Mouse (Mus musculus): ENCODE data around the gene Mdm2.

DNA sequence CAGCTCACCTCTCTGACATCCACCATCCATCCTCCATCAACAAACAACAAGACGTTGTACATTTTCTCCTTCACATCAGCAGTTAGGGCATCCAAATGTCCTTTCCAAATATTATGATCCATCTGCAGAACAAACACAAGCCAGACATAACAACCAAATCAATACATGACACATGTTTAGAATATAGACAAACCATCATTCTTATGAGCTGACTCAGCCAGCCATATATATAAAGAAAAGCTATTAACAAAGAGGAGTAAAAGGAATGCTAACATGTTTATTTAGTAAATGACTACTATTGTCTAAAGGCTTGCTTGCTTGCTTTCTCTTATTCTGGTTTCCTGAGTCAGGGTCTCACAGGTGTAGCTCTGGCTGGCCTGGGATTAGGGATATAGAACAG is 46.7 kb upstream of the Mdm2 start:
- TF ChIP-seq CTCF (IDR thresholded peaks at IDR 0.05; ENCODE audit: extremely low read depth, insufficient read depth, insufficient read length, insufficient replicate concordance) (no peak), POLR2A (IDR thresholded peaks at IDR 0.05; ENCODE audit: low read depth, low read length) (no peak)
